Mouse (Mus musculus): Measurements from ENCODE around the gene Bicc1.
"Not testable (repeated sequence)": the region's sequence is repeated elsewhere in the genome, so short reads cannot be mapped to it uniquely, and the experiment has no call there.

Bicc1 gene

GRCm38 (mm10) chr10:70987396-70987795 lies 172.1 kb downstream of the Bicc1 start:
- DNase-seq: peak in 1 of 2 experiments; percentile 6

GRCm38 (mm10) chr10:70983036-70983670 lies 176.3 kb downstream of the Bicc1 start:
- DNase-seq: no peak

- no peak for DNase-seq
Measured at GRCm38 (mm10) chr10:70982156-70982555, 177.3 kb downstream of the Bicc1 start.

GRCm38 (mm10) chr10:70979657-70980056 lies 179.8 kb downstream of the Bicc1 start:
- no peak for DNase-seq

- no peak for DNase-seq
Measured at GRCm38 (mm10) chr10:70977141-70977540, 182.4 kb downstream of the Bicc1 start.

GRCm38 (mm10) chr10:70976633-70977032 lies 182.9 kb downstream of the Bicc1 start:
- no peak for DNase-seq

GRCm38 (mm10) chr10:70971156-70971555 lies 188.3 kb downstream of the Bicc1 start:
- DNase-seq: no peak

GRCm38 (mm10) chr10:70968848-70969683 lies 190.4 kb downstream of the Bicc1 start:
- DNase-seq: no peak

- DNase-seq: no peak
Measured at GRCm38 (mm10) chr10:70966642-70967345, 192.7 kb downstream of the Bicc1 start.

- DNase-seq: no peak
Measured at GRCm38 (mm10) chr10:70964706-70965105, 194.8 kb downstream of the Bicc1 start.

GRCm38 (mm10) chr10:70963599-70964193 lies 195.8 kb downstream of the Bicc1 start:
- peak in 1 of 2 experiments; percentile 47 for DNase-seq

GRCm38 (mm10) chr10:70961641-70962040 lies 197.9 kb downstream of the Bicc1 start:
- no peak for DNase-seq

GRCm38 (mm10) chr10:70960396-70960795 lies 199.1 kb downstream of the Bicc1 start:
- not testable (repeated sequence) for DNase-seq

- no peak for DNase-seq
Measured at GRCm38 (mm10) chr10:70952770-70953147, 206.7 kb downstream of the Bicc1 start.

GRCm38 (mm10) chr10:70952056-70952769 lies 207.3 kb downstream of the Bicc1 start:
- DNase-seq: no peak

GRCm38 (mm10) chr10:70950105-70950424 lies 209.4 kb downstream of the Bicc1 start:
- DNase-seq: no peak

GRCm38 (mm10) chr10:70949254-70950104 lies 210.0 kb downstream of the Bicc1 start:
- DNase-seq: no peak

- peak; percentile 17 to 20 for DNase-seq
Measured at GRCm38 (mm10) chr10:70948276-70948675, 211.2 kb downstream of the Bicc1 start.

GRCm38 (mm10) chr10:70946121-70946520 lies 213.4 kb downstream of the Bicc1 start:
- DNase-seq: not testable (repeated sequence)

- DNase-seq: no peak
Measured at GRCm38 (mm10) chr10:70945076-70945475, 214.4 kb downstream of the Bicc1 start.

- DNase-seq: no peak
Measured at GRCm38 (mm10) chr10:70941623-70942022, 217.9 kb downstream of the Bicc1 start.

- no peak for DNase-seq
Measured at GRCm38 (mm10) chr10:70939751-70940150, 219.7 kb downstream of the Bicc1 start.

Measured in cerebellum, postnatal 36 days (tissue).